8 mouse cellular contexts compared by ENCODE assay signal in genomic region chr19:5787128-5787635, GRCm38 (mm10). TPM values are rescaled to one million over a fixed set of nuclear protein-coding genes. Genes with fewer than 3 reads are reported as not detected.
DNase-seq lines count a peak whose midpoint lies in the region; ATAC-seq and TF ChIP-seq lines count a peak whose summit lies in the region.

No protein-coding gene starts in this region.

- peak; percentile 87 for TF ChIP-seq CTCF in heart, postnatal 0 days (IDR thresholded peaks at IDR 0.05; ENCODE audit: low read depth)
- peak; percentile 91 for TF ChIP-seq CTCF in liver, postnatal 0 days (IDR thresholded peaks at IDR 0.05; ENCODE audit: low read depth)
- TF ChIP-seq CTCF in thymus, adult 2 months (IDR thresholded peaks at IDR 0.05; ENCODE audit: borderline replicate concordance, control insufficient read depth, extremely low read depth, insufficient read depth, low read length, poor library complexity), result peak; percentile 22; the same call in 1 of the 2 replicates

- H3K27me3 ChIP-seq in forebrain, embryonic 13.5 days, result no peaks in the 10 kb centered on the region
- H3K27me3 ChIP-seq in heart, postnatal 0 days (ENCODE audit: control insufficient read depth, insufficient read depth, low read length), result no peaks in the 10 kb centered on the region
- no peaks in the 10 kb centered on the region for H3K27me3 ChIP-seq in liver, postnatal 0 days (ENCODE audit: insufficient read depth, low read length)
- H3K27me3 ChIP-seq in neural tube, embryonic 13.5 days, result no peaks in the 10 kb centered on the region
- H3K27me3 ChIP-seq in thymus, adult 2 months (ENCODE audit: control insufficient read depth, insufficient read depth, low read length), result no peaks in the 10 kb centered on the region

- DNase-seq in ES-E14 (ENCODE audit: low read depth, low spot score), result no peak
- DNase-seq in heart, postnatal 0 days (ENCODE audit: low spot score), result peak; percentile 94
- DNase-seq in layer of hippocampus, adult 11-12 months (ENCODE audit: low spot score), result peak; percentile 91
- DNase-seq in liver, postnatal 0 days, result peak; percentile 90
- peak; percentile 87 for DNase-seq in thymus, adult 2 months

- no peak for TF ChIP-seq POLR2A in thymus, adult 2 months (IDR thresholded peaks at IDR 0.05; ENCODE audit: control insufficient read depth, extremely low read depth, insufficient read depth, low read length, poor library complexity)

- 15% methylated on average over 8 of the region's 8 CpGs for WGBS in forebrain, embryonic 13.5 days
- 5% methylated on average over 8 of the region's 8 CpGs for WGBS in heart, postnatal 0 days
- WGBS in liver, postnatal 0 days (ENCODE audit: insufficient replicate concordance), result 12% methylated on average over 8 of the region's 8 CpGs
- WGBS in neural tube, embryonic 13.5 days, result 15% methylated on average over 8 of the region's 8 CpGs
- 13% methylated on average over 8 of the region's 8 CpGs for WGBS in thymus, adult 2 months

- H3K27ac ChIP-seq in ES-E14 (ENCODE audit: insufficient read depth, low read depth, low read length, poor library complexity, severe bottlenecking), result no peak overlapping the region; the same call in 1 of the 2 replicates
- H3K27ac ChIP-seq in forebrain, embryonic 13.5 days, result no peak overlapping the region
- peak overlapping the region; percentile 76 for H3K27ac ChIP-seq in heart, postnatal 0 days (ENCODE audit: low read depth)
- H3K27ac ChIP-seq in liver, postnatal 0 days (ENCODE audit: low read depth), result no peak overlapping the region
- H3K27ac ChIP-seq in neural tube, embryonic 13.5 days (replicated peaks), result no peak overlapping the region
- H3K27ac ChIP-seq in thymus, adult 2 months (ENCODE audit: control insufficient read depth, insufficient read depth, low read length), result peak overlapping the region; percentile 52; the same call in 1 of the 2 replicates

- H3K9me3 ChIP-seq in ES-E14 (ENCODE audit: control insufficient read depth, insufficient read depth, low read depth, low read length), result no peaks in the 10 kb centered on the region
- H3K9me3 ChIP-seq in forebrain, embryonic 13.5 days (replicated peaks), result no peaks in the 10 kb centered on the region
- H3K9me3 ChIP-seq in heart, postnatal 0 days (replicated peaks; ENCODE audit: control insufficient read depth, low read length), result no peaks in the 10 kb centered on the region
- H3K9me3 ChIP-seq in liver, postnatal 0 days (ENCODE audit: low read length), result no peaks in the 10 kb centered on the region
- no peaks in the 10 kb centered on the region for H3K9me3 ChIP-seq in neural tube, embryonic 13.5 days

- H3K4me2 ChIP-seq in forebrain, embryonic 13.5 days, result no peak overlapping the region
- H3K4me2 ChIP-seq in heart, postnatal 0 days (ENCODE audit: low read depth, low read length), result no peak overlapping the region
- no peak overlapping the region for H3K4me2 ChIP-seq in liver, postnatal 0 days (ENCODE audit: low read depth, low read length)
- no peak overlapping the region for H3K4me2 ChIP-seq in neural tube, embryonic 13.5 days

- H3K36me3 ChIP-seq in ES-E14 (ENCODE audit: control insufficient read depth, insufficient read depth, low read length, poor library complexity, severe bottlenecking), result no peaks in the 10 kb centered on the region
- no peaks in the 10 kb centered on the region for H3K36me3 ChIP-seq in forebrain, embryonic 13.5 days (ENCODE audit: poor library complexity, severe bottlenecking)
- no peaks in the 10 kb centered on the region for H3K36me3 ChIP-seq in heart, postnatal 0 days (replicated peaks; ENCODE audit: control insufficient read depth, insufficient read depth, low read length)
- no peaks in the 10 kb centered on the region for H3K36me3 ChIP-seq in liver, postnatal 0 days (replicated peaks; ENCODE audit: insufficient read depth, low read length)
- H3K36me3 ChIP-seq in neural tube, embryonic 13.5 days, result no peaks in the 10 kb centered on the region
- no peaks in the 10 kb centered on the region for H3K36me3 ChIP-seq in thymus, adult 2 months (ENCODE audit: control insufficient read depth, insufficient read depth, low read length)

- in situ Hi-C loops in ES-E14 (cut with MboI; ENCODE audit: low sequenced_read_pairs in 2 of 2, unreplicated experiment in 2 of 2), result loop anchor here in 1 of 2 experiments (5.0 kb wide), 1 partner anchor 90 kb away; the partner anchor contains the start of genes Frmd8 and Slc25a45

- no peaks in the 10 kb centered on the region; a peak in 1 of 4 replicates for H3K4me1 ChIP-seq in ES-E14 (ENCODE audit: control insufficient read depth in 2 of 2, insufficient read depth in 2 of 2, low read length in 2 of 2, poor library complexity in 1 of 2)
- H3K4me1 ChIP-seq in forebrain, embryonic 13.5 days, result no peaks in the 10 kb centered on the region
- H3K4me1 ChIP-seq in heart, postnatal 0 days (ENCODE audit: control insufficient read depth, insufficient read depth), result no peaks in the 10 kb centered on the region
- no peaks in the 10 kb centered on the region for H3K4me1 ChIP-seq in liver, postnatal 0 days (ENCODE audit: insufficient read depth)
- 0 out of 2 replicates have a peak, but pooled peaks cover 4% of the 10 kb centered on the region for H3K4me1 ChIP-seq in neural tube, embryonic 13.5 days (replicated peaks)
- H3K4me1 ChIP-seq in thymus, adult 2 months (replicated peaks; ENCODE audit: control insufficient read depth, insufficient read depth, low read length), result peaks cover 9% of the 10 kb centered on the region

- no peak for TF ChIP-seq EP300 in heart, postnatal 0 days (IDR thresholded peaks at IDR 0.05; ENCODE audit: low read depth)
- TF ChIP-seq EP300 in liver, postnatal 0 days (IDR thresholded peaks at IDR 0.05; ENCODE audit: low read depth), result no peak

- ATAC-seq in cerebellum, adult (ENCODE audit: insufficient number of reproducible peaks, low FRiP score, low TSS enrichment), result peak; percentile 80; the same call in 1 of the 2 replicates
- peak; percentile 50 for ATAC-seq in forebrain, embryonic 13.5 days
- peak; percentile 94 for ATAC-seq in heart, postnatal 0 days (ENCODE audit: insufficient read depth, low read depth)
- peak; percentile 77 for ATAC-seq in liver, postnatal 0 days
- peak; percentile 70; the same call in 1 of the 2 replicates for ATAC-seq in neural tube, embryonic 13.5 days (ENCODE audit: low read depth)

- H3K9ac ChIP-seq in ES-E14 (ENCODE audit: insufficient read depth, low read depth, low read length, poor library complexity, severe bottlenecking), result peak overlapping the region; percentile 8; the same call in 1 of the 2 replicates
- no peak overlapping the region for H3K9ac ChIP-seq in forebrain, embryonic 13.5 days
- H3K9ac ChIP-seq in heart, postnatal 0 days (replicated peaks; ENCODE audit: low read depth, low read length), result no peak overlapping the region
- H3K9ac ChIP-seq in liver, postnatal 0 days (replicated peaks), result no peak overlapping the region
- 0 out of 2 replicates have a peak overlapping the region, but pooled peaks have one; percentile 14 for H3K9ac ChIP-seq in neural tube, embryonic 13.5 days

- no peak overlapping the region for H3K4me3 ChIP-seq in ES-E14 (ENCODE audit: insufficient read depth in 1 of 2, low read depth in 1 of 2, low read length in 2 of 2, poor library complexity in 1 of 2, severe bottlenecking in 1 of 2)
- H3K4me3 ChIP-seq in forebrain, embryonic 13.5 days, result no peak overlapping the region
- no peak overlapping the region for H3K4me3 ChIP-seq in heart, postnatal 0 days (ENCODE audit: low read depth, low read length)
- no peak overlapping the region for H3K4me3 ChIP-seq in liver, postnatal 0 days (ENCODE audit: low read depth, low read length)
- H3K4me3 ChIP-seq in neural tube, embryonic 13.5 days, result no peak overlapping the region
- H3K4me3 ChIP-seq in thymus, adult 2 months (ENCODE audit: control insufficient read depth, insufficient read depth, low read length), result no peak overlapping the region

TF ChIP-seq in ES-E14, 5 proteins besides CTCF, POLR2A, EP300 and RAD21:
- TF ChIP-seq HCFC1 (IDR thresholded peaks at IDR 0.05; ENCODE audit: borderline replicate concordance, insufficient read depth, low read length) (no peak), ZC3H11A (IDR thresholded peaks at IDR 0.05; ENCODE audit: borderline replicate concordance, low read depth, low read length) (peak; percentile 91), MAFK (IDR thresholded peaks at IDR 0.05; ENCODE audit: insufficient read depth, low read depth, low read length) (0 out of 2 replicates have a peak, but pooled peaks have one; percentile 14)

RNA-seq across cellular contexts. Expression of gene Scyl1, which starts 16.0 kb away (rescaled TPM):
- 55.6 and 80.8 TPM in 2 replicates for total RNA-seq in ES-E14 (2012; rRNA removed)
- polyA plus RNA-seq in forebrain, embryonic 13.5 days (2015; fragmentation: Nextera tagmentation; extraction: Ambion mirVana), result 56.4 and 62.6 TPM in 2 replicates
- 78.0 and 82.4 TPM in 2 replicates for total RNA-seq in heart, postnatal 0 days (2014; rRNA removed; ENCODE audit: low replicate concordance)
- polyA plus RNA-seq in heart, postnatal 0 days (2015; fragmentation: Nextera tagmentation; extraction: Ambion mirVana), result 46.1 and 47.1 TPM in 2 replicates
- 16.9 and 17.0 TPM in 2 replicates for polyA plus RNA-seq in liver, postnatal 0 days (2015; fragmentation: Nextera tagmentation; extraction: Ambion mirVana)
- 66.7 and 69.8 TPM in 2 replicates for polyA plus RNA-seq in neural tube, embryonic 13.5 days (2015; fragmentation: Nextera tagmentation; extraction: Ambion mirVana)
- polyA plus RNA-seq in thymus, adult 2 months (2012; rRNA removed), result 107 and 113 TPM in 2 replicates

RNA-seq across cellular contexts. Expression of gene Ltbp3, which starts 46.5 kb away (rescaled TPM):
- 7.0 and 7.8 TPM in 2 replicates for total RNA-seq in ES-E14 (2012; rRNA removed)
- 8.3 and 13.1 TPM in 2 replicates for polyA plus RNA-seq in forebrain, embryonic 13.5 days (2015; fragmentation: Nextera tagmentation; extraction: Ambion mirVana)
- 60.0 and 73.4 TPM in 2 replicates for total RNA-seq in heart, postnatal 0 days (2014; rRNA removed; ENCODE audit: low replicate concordance)
- polyA plus RNA-seq in heart, postnatal 0 days (2015; fragmentation: Nextera tagmentation; extraction: Ambion mirVana), result 15.4 and 16.3 TPM in 2 replicates
- 1.3 and 1.4 TPM in 2 replicates for polyA plus RNA-seq in liver, postnatal 0 days (2015; fragmentation: Nextera tagmentation; extraction: Ambion mirVana)
- 16.0 and 17.0 TPM in 2 replicates for polyA plus RNA-seq in neural tube, embryonic 13.5 days (2015; fragmentation: Nextera tagmentation; extraction: Ambion mirVana)
- 29.5 and 37.7 TPM in 2 replicates for polyA plus RNA-seq in thymus, adult 2 months (2012; rRNA removed)

RNA-seq across cellular contexts. Expression of gene Fam89b, which starts 57.7 kb away (rescaled TPM):
- 12.3 and 16.4 TPM in 2 replicates for total RNA-seq in ES-E14 (2012; rRNA removed)
- polyA plus RNA-seq in forebrain, embryonic 13.5 days (2015; fragmentation: Nextera tagmentation; extraction: Ambion mirVana), result 199 and 204 TPM in 2 replicates
- total RNA-seq in heart, postnatal 0 days (2014; rRNA removed; ENCODE audit: low replicate concordance), result 118 and 140 TPM in 2 replicates
- polyA plus RNA-seq in heart, postnatal 0 days (2015; fragmentation: Nextera tagmentation; extraction: Ambion mirVana), result 74.8 and 76.6 TPM in 2 replicates
- polyA plus RNA-seq in liver, postnatal 0 days (2015; fragmentation: Nextera tagmentation; extraction: Ambion mirVana), result 28.9 and 31.0 TPM in 2 replicates
- 186 and 194 TPM in 2 replicates for polyA plus RNA-seq in neural tube, embryonic 13.5 days (2015; fragmentation: Nextera tagmentation; extraction: Ambion mirVana)
- polyA plus RNA-seq in thymus, adult 2 months (2012; rRNA removed), result 300 and 312 TPM in 2 replicates

Comparison
In these comparisons a context has a peak if more than half of its experiments do, and no peak if none do; other contexts are left out.
1. H3K27ac ChIP-seq: peak in heart, postnatal 0 days (single experiment) and thymus, adult 2 months (single experiment); none in ES-E14 (single experiment), forebrain, embryonic 13.5 days (single experiment), liver, postnatal 0 days (single experiment) and neural tube, embryonic 13.5 days (single experiment).
2. H3K9ac ChIP-seq: peak in ES-E14 (single experiment) and neural tube, embryonic 13.5 days (single experiment); none in forebrain, embryonic 13.5 days (single experiment), heart, postnatal 0 days (single experiment) and liver, postnatal 0 days (single experiment).
3. CTCF ChIP-seq: peak in every context shown above with its lines; median percentile 91 in liver, postnatal 0 days; 87 in heart, postnatal 0 days; 22 in thymus, adult 2 months.
4. Peak in every context shown above with its lines, with median percentiles within 50 percentile points of each other: ATAC-seq.